In genomic region chr9:115934288-115934687, GRCm38 (mm10) we compare ENCODE assay signal across 23 mouse cellular contexts. TPM values are rescaled to one million over a fixed set of nuclear protein-coding genes. Genes with fewer than 3 reads are reported as not detected.
DNase-seq lines count a peak whose midpoint lies in the region; ATAC-seq and TF ChIP-seq lines count a peak whose summit lies in the region.
"Had no signal": no experiment of that assay in that cellular context is flagged by ENCODE, and none has a peak within 500 bp of the region (broad histone marks: within the 10 kb centered on the region; RNA-seq: fewer than 3 reads in every experiment).

No protein-coding gene starts in this region.

- DNase-seq in embryonic facial prominence, embryonic 14.5 days (ENCODE audit: low spot score), result peak; percentile 20
- no peak for DNase-seq in embryonic facial prominence, embryonic 10.5 days (ENCODE audit: low spot score)
- no peak for DNase-seq in heart, adult 9 months (ENCODE audit: low spot score in 2 of 2)
- DNase-seq in limb, embryonic 14.5 days (ENCODE audit: low spot score), result no peak
- DNase-seq in right cerebral cortex, postnatal 14 days, result no peak
- DNase-seq in kidney, adult 9 months, result no peak
- DNase-seq: adrenal gland, postnatal 25 days; B cell, adult 2 months; cerebellum, adult 11 months; cerebellum, adult 8-10 months; cerebellum, postnatal 14 days; embryo, embryonic 11 days; gastrocnemius, postnatal 36 days; heart, adult 11 months had no signal

- no peak overlapping the region; the same call in 1 of the 2 replicates for H3K27ac ChIP-seq in embryonic facial prominence, embryonic 14.5 days (replicated peaks; ENCODE audit: low read depth, low read length)
- no peak overlapping the region for H3K27ac ChIP-seq in embryonic facial prominence, embryonic 10.5 days (replicated peaks)
- no peak overlapping the region for H3K27ac ChIP-seq in heart, embryonic 15.5 days
- peak overlapping the region; percentile 6; the same call in 1 of the 2 replicates for H3K27ac ChIP-seq in limb, embryonic 14.5 days (replicated peaks; ENCODE audit: low read depth, low read length)
- H3K27ac ChIP-seq: embryonic facial prominence, embryonic 12.5 days; forebrain, embryonic 12.5 days; hindbrain, embryonic 14.5 days; intestine, embryonic 15.5 days had no signal

- ATAC-seq in embryonic facial prominence, embryonic 14.5 days (ENCODE audit: low read depth), result no peak
- peak; percentile 27; the same call in 1 of the 2 replicates for ATAC-seq in heart, embryonic 15.5 days (replicated peaks; ENCODE audit: insufficient number of reproducible peaks, insufficient read depth, low FRiP score, low read depth)
- ATAC-seq in limb, embryonic 14.5 days (ENCODE audit: low FRiP score, low read depth), result no peak
- ATAC-seq: activated CD4-positive, CD25-positive, alpha-beta regulatory T cell, adult 4 months; forebrain, embryonic 16.5 days; intestine, embryonic 15.5 days; Patski had no signal

- 85% methylated on average over 11 of the region's 11 CpGs for WGBS in embryonic facial prominence, embryonic 14.5 days
- 91% methylated on average over 11 of the region's 11 CpGs for WGBS in embryonic facial prominence, embryonic 10.5 days
- 63% methylated on average over 11 of the region's 11 CpGs for WGBS in heart, embryonic 15.5 days
- WGBS in limb, embryonic 14.5 days, result 84% methylated on average over 11 of the region's 11 CpGs

- H3K9me3 ChIP-seq in embryonic facial prominence, embryonic 14.5 days (ENCODE audit: control insufficient read depth, low read length), result no peaks in the 10 kb centered on the region
- H3K9me3 ChIP-seq in embryonic facial prominence, embryonic 10.5 days, result no peaks in the 10 kb centered on the region
- no peaks in the 10 kb centered on the region for H3K9me3 ChIP-seq in heart, embryonic 15.5 days (replicated peaks)
- H3K9me3 ChIP-seq in limb, embryonic 14.5 days (ENCODE audit: control insufficient read depth, low read length), result no peaks in the 10 kb centered on the region
- H3K9me3 ChIP-seq: embryonic facial prominence, embryonic 12.5 days; forebrain, embryonic 12.5 days; intestine, embryonic 15.5 days had no signal

- no peak overlapping the region for H3K4me3 ChIP-seq in embryonic facial prominence, embryonic 14.5 days (ENCODE audit: low read depth, low read length)
- H3K4me3 ChIP-seq in embryonic facial prominence, embryonic 10.5 days, result no peak overlapping the region
- H3K4me3 ChIP-seq in heart, embryonic 15.5 days, result no peak overlapping the region
- H3K4me3 ChIP-seq in limb, embryonic 14.5 days (replicated peaks; ENCODE audit: low read length), result no peak overlapping the region
- H3K4me3 ChIP-seq: embryonic facial prominence, embryonic 12.5 days; forebrain, embryonic 12.5 days; intestine, embryonic 15.5 days had no signal

- H3K27me3 ChIP-seq in embryonic facial prominence, embryonic 14.5 days (replicated peaks; ENCODE audit: control insufficient read depth, insufficient read depth, low read length), result no peaks in the 10 kb centered on the region
- H3K27me3 ChIP-seq in embryonic facial prominence, embryonic 10.5 days (replicated peaks; ENCODE audit: low read depth, poor library complexity, severe bottlenecking), result no peaks in the 10 kb centered on the region
- no peaks in the 10 kb centered on the region for H3K27me3 ChIP-seq in heart, embryonic 15.5 days
- H3K27me3 ChIP-seq in limb, embryonic 14.5 days (ENCODE audit: control insufficient read depth, insufficient read depth, low read length), result no peaks in the 10 kb centered on the region
- H3K27me3 ChIP-seq: embryonic facial prominence, embryonic 12.5 days; forebrain, embryonic 12.5 days; intestine, embryonic 15.5 days; Patski had no signal

- no peak for TF ChIP-seq POLR2A in limb, embryonic 14.5 days (IDR thresholded peaks at IDR 0.05; ENCODE audit: borderline replicate concordance, extremely low read depth, insufficient read depth, insufficient read length)

- H3K4me2 ChIP-seq in embryonic facial prominence, embryonic 14.5 days (ENCODE audit: low read depth, low read length), result no peak overlapping the region
- H3K4me2 ChIP-seq in heart, embryonic 15.5 days, result no peak overlapping the region
- H3K4me2 ChIP-seq in limb, embryonic 14.5 days (replicated peaks; ENCODE audit: low read depth, low read length, severe bottlenecking), result no peak overlapping the region
- H3K4me2 ChIP-seq: embryonic facial prominence, embryonic 12.5 days; forebrain, embryonic 12.5 days; heart, embryonic 11.5 days; hindbrain, embryonic 14.5 days; intestine, embryonic 15.5 days had no signal

- H3K36me3 ChIP-seq in embryonic facial prominence, embryonic 14.5 days (ENCODE audit: control insufficient read depth, insufficient read depth, low read length), result no peaks in the 10 kb centered on the region
- H3K36me3 ChIP-seq in embryonic facial prominence, embryonic 10.5 days (replicated peaks), result no peaks in the 10 kb centered on the region
- H3K36me3 ChIP-seq in heart, embryonic 15.5 days, result no peaks in the 10 kb centered on the region
- H3K36me3 ChIP-seq in limb, embryonic 14.5 days (ENCODE audit: control insufficient read depth, insufficient read depth, low read length), result no peaks in the 10 kb centered on the region
- H3K36me3 ChIP-seq: embryonic facial prominence, embryonic 12.5 days; forebrain, embryonic 12.5 days; intestine, embryonic 15.5 days had no signal

- H3K4me1 ChIP-seq in embryonic facial prominence, embryonic 14.5 days (ENCODE audit: control insufficient read depth, insufficient read depth, low read length), result 0 out of 2 replicates have a peak, but pooled peaks cover 3% of the 10 kb centered on the region
- peaks cover 6% of the 10 kb centered on the region for H3K4me1 ChIP-seq in embryonic facial prominence, embryonic 10.5 days
- peaks cover 11% of the 10 kb centered on the region for H3K4me1 ChIP-seq in heart, embryonic 15.5 days (replicated peaks)
- H3K4me1 ChIP-seq in limb, embryonic 14.5 days (ENCODE audit: control insufficient read depth, insufficient read depth, low read length), result peaks cover 14% of the 10 kb centered on the region
- H3K4me1 ChIP-seq: embryonic facial prominence, embryonic 12.5 days; intestine, embryonic 15.5 days had no signal

- no peak overlapping the region for H3K9ac ChIP-seq in embryonic facial prominence, embryonic 14.5 days (ENCODE audit: low read depth, low read length)
- H3K9ac ChIP-seq in heart, embryonic 15.5 days, result no peak overlapping the region
- no peak overlapping the region for H3K9ac ChIP-seq in limb, embryonic 14.5 days (ENCODE audit: low read depth, low read length, severe bottlenecking)
- H3K9ac ChIP-seq: embryonic facial prominence, embryonic 12.5 days; forebrain, embryonic 12.5 days; hindbrain, embryonic 14.5 days; intestine, embryonic 15.5 days had no signal

RNA-seq across cellular contexts. Expression of gene Gadl1, which starts 25.0 kb away (rescaled TPM):
- 1.8 and 2.5 TPM in 2 replicates for polyA plus RNA-seq in embryonic facial prominence, embryonic 14.5 days (2014; fragmentation: Nextera tagmentation; extraction: Ambion mirVana)
- polyA plus RNA-seq in embryonic facial prominence, embryonic 10.5 days (2016; fragmentation: Nextera tagmentation; extraction: Ambion mirVana), result 0.35 and 0.43 TPM in 2 replicates
- polyA plus RNA-seq in heart, embryonic 15.5 days (2015; fragmentation: Nextera tagmentation; extraction: Ambion mirVana), result 0.39 and 0.69 TPM in 2 replicates
- 0.59 and 0.69 TPM in 2 replicates for polyA plus RNA-seq in limb, embryonic 14.5 days (2012; rRNA removed)
- polyA plus RNA-seq in limb, embryonic 14.5 days (2014; fragmentation: Nextera tagmentation; extraction: Ambion mirVana), result 0.93 and 1.4 TPM in 2 replicates
